Mouse (Mus musculus) forelimb bud, embryonic 11.5 days (tissue): ENCODE measurements around the gene Cacna1c.

Experiments used
- DNase-seq: peaks from one replicate; pipeline ENCODE4 v3.0.0-alpha.2; 2012; ENCODE audit warnings: low read depth, low spot score

The Cacna1c gene

GRCm38 (mm10) chr6:119008638-119009166, 187.5 kb downstream of the Cacna1c start:
- DNase-seq: no peak

- DNase-seq: no peak
These were observed 191.6 kb downstream of the Cacna1c start for GRCm38 (mm10) chr6:119004596-119004995.

- no peak for DNase-seq
These were observed 194.8 kb downstream of the Cacna1c start for GRCm38 (mm10) chr6:119001442-119001841.

- DNase-seq: no peak
These were observed 196.0 kb downstream of the Cacna1c start for GRCm38 (mm10) chr6:119000255-119000654.

- no peak for DNase-seq
These were observed 196.8 kb downstream of the Cacna1c start for GRCm38 (mm10) chr6:118999329-118999875.

- no peak for DNase-seq
These were observed 198.8 kb downstream of the Cacna1c start for GRCm38 (mm10) chr6:118997397-118997796.

GRCm38 (mm10) chr6:118994272-118995061, 201.8 kb downstream of the Cacna1c start:
- DNase-seq: no peak

- no peak for DNase-seq
These were observed 203.8 kb downstream of the Cacna1c start for GRCm38 (mm10) chr6:118992391-118992790.

- DNase-seq: no peak
These were observed 206.0 kb downstream of the Cacna1c start for GRCm38 (mm10) chr6:118989999-118990776.

GRCm38 (mm10) chr6:118984181-118984901, 211.9 kb downstream of the Cacna1c start:
- DNase-seq: peak; percentile 83

GRCm38 (mm10) chr6:118983471-118984040, 212.7 kb downstream of the Cacna1c start:
- no peak for DNase-seq

GRCm38 (mm10) chr6:118980265-118980664, 216.0 kb downstream of the Cacna1c start:
- DNase-seq: peak; percentile 49

GRCm38 (mm10) chr6:118977443-118978271, 218.6 kb downstream of the Cacna1c start:
- DNase-seq: no peak

GRCm38 (mm10) chr6:118976617-118977016, 219.6 kb downstream of the Cacna1c start:
- no peak for DNase-seq

GRCm38 (mm10) chr6:118971844-118972531, 224.2 kb downstream of the Cacna1c start:
- DNase-seq: no peak

- no peak for DNase-seq
These were observed 227.4 kb downstream of the Cacna1c start for GRCm38 (mm10) chr6:118968776-118969175.

GRCm38 (mm10) chr6:118966904-118967303, 229.3 kb downstream of the Cacna1c start:
- no peak for DNase-seq

GRCm38 (mm10) chr6:118965577-118965976, 230.6 kb downstream of the Cacna1c start:
- no peak for DNase-seq

GRCm38 (mm10) chr6:118963806-118964205, 232.4 kb downstream of the Cacna1c start:
- DNase-seq: no peak

GRCm38 (mm10) chr6:118963283-118963682, 232.9 kb downstream of the Cacna1c start:
- no peak for DNase-seq
